In genomic region chr2:169998878-169999337, GRCm38 (mm10) we compare ENCODE assay signal across 12 mouse cellular contexts.
DNase-seq lines count a peak whose midpoint lies in the region; ATAC-seq and TF ChIP-seq lines count a peak whose summit lies in the region.
"Had no signal": no experiment of that assay in that cellular context is flagged by ENCODE, and none has a peak within 500 bp of the region (broad histone marks: within the 10 kb centered on the region; RNA-seq: fewer than 3 reads in every experiment).

No protein-coding gene starts in this region.

- 27% methylated on average over 11 of the region's 11 CpGs for WGBS in kidney, postnatal 0 days
- 26% methylated on average over 11 of the region's 11 CpGs for WGBS in embryonic facial prominence, embryonic 14.5 days
- 22% methylated on average over 11 of the region's 11 CpGs for WGBS in hindbrain, embryonic 13.5 days
- 14% methylated on average over 11 of the region's 11 CpGs for WGBS in midbrain, embryonic 16.5 days
- WGBS in lung, postnatal 0 days = 36% methylated on average over 11 of the region's 11 CpGs
- WGBS in cerebellum, adult 2 months = 10% methylated on average over 11 of the region's 11 CpGs

- no peaks in the 10 kb centered on the region for H3K36me3 ChIP-seq in kidney, postnatal 0 days (ENCODE audit: insufficient read depth, low read length)
- H3K36me3 ChIP-seq in embryonic facial prominence, embryonic 14.5 days (ENCODE audit: control insufficient read depth, insufficient read depth, low read length) = no peaks in the 10 kb centered on the region
- H3K36me3 ChIP-seq in hindbrain, embryonic 13.5 days = no peaks in the 10 kb centered on the region
- H3K36me3 ChIP-seq in midbrain, embryonic 16.5 days (ENCODE audit: control insufficient read depth, insufficient read depth, low read length) = no peaks in the 10 kb centered on the region
- no peaks in the 10 kb centered on the region for H3K36me3 ChIP-seq in lung, postnatal 0 days (ENCODE audit: insufficient read depth, low read length)

- no peaks in the 10 kb centered on the region for H3K27me3 ChIP-seq in kidney, postnatal 0 days (ENCODE audit: insufficient read depth, low read length)
- H3K27me3 ChIP-seq in embryonic facial prominence, embryonic 14.5 days (replicated peaks; ENCODE audit: control insufficient read depth, insufficient read depth, low read length) = no peaks in the 10 kb centered on the region
- H3K27me3 ChIP-seq in hindbrain, embryonic 13.5 days = peaks cover 6% of the 10 kb centered on the region; the same call in 1 of the 2 replicates
- H3K27me3 ChIP-seq in midbrain, embryonic 16.5 days (ENCODE audit: control insufficient read depth, insufficient read depth, low read depth, low read length) = no peaks in the 10 kb centered on the region
- no peaks in the 10 kb centered on the region for H3K27me3 ChIP-seq in lung, postnatal 0 days (replicated peaks; ENCODE audit: insufficient read depth, low read length)
- H3K27me3 ChIP-seq in cerebellum, adult 2 months (ENCODE audit: control insufficient read depth, insufficient read depth, low read length) = no peaks in the 10 kb centered on the region

- no peak for TF ChIP-seq CTCF in kidney, postnatal 0 days (IDR thresholded peaks at IDR 0.05; ENCODE audit: low read depth)
- no peak for TF ChIP-seq CTCF in lung, postnatal 0 days (IDR thresholded peaks at IDR 0.05)
- no peak for TF ChIP-seq CTCF in cerebellum, adult 2 months (IDR thresholded peaks at IDR 0.05; ENCODE audit: borderline replicate concordance, insufficient read depth, low read depth, low read length)

- peaks cover 38% of the 10 kb centered on the region for H3K4me1 ChIP-seq in kidney, postnatal 0 days (replicated peaks; ENCODE audit: insufficient read depth, low read length)
- H3K4me1 ChIP-seq in embryonic facial prominence, embryonic 14.5 days (ENCODE audit: control insufficient read depth, insufficient read depth, low read length) = peaks cover 34% of the 10 kb centered on the region
- H3K4me1 ChIP-seq in hindbrain, embryonic 13.5 days (replicated peaks) = peaks cover 67% of the 10 kb centered on the region
- peaks cover 55% of the 10 kb centered on the region for H3K4me1 ChIP-seq in midbrain, embryonic 16.5 days (ENCODE audit: control insufficient read depth, insufficient read depth, low read length)
- peaks cover 3% of the 10 kb centered on the region; the same call in 1 of the 2 replicates for H3K4me1 ChIP-seq in lung, postnatal 0 days (ENCODE audit: insufficient read depth, low read depth, low read length)
- no peaks in the 10 kb centered on the region for H3K4me1 ChIP-seq in cerebellum, adult 2 months (ENCODE audit: control insufficient read depth, insufficient read depth, low read length)

- no peak for DNase-seq in kidney, postnatal 0 days (ENCODE audit: low spot score)
- DNase-seq in kidney, postnatal 25 days = no peak
- peak; percentile 38 for DNase-seq in embryonic facial prominence, embryonic 14.5 days (ENCODE audit: low spot score)
- DNase-seq in lung, postnatal 0 days (ENCODE audit: low spot score) = no peak
- DNase-seq in c-Kit-positive CD71-positive TER-119-positive erythroid progenitor cells, embryonic 14.5 days (ENCODE audit: low spot score) = no peak
- DNase-seq in cerebellum, adult 2 months = no peak
- DNase-seq: cerebellum, adult 8-10 months; heart, postnatal 14 days; layer of hippocampus, adult 9-11 months; liver, postnatal 0 days had no signal

- no peak overlapping the region for H3K9ac ChIP-seq in kidney, postnatal 0 days (ENCODE audit: low read depth, low read length)
- H3K9ac ChIP-seq in embryonic facial prominence, embryonic 14.5 days (ENCODE audit: low read depth, low read length) = peak overlapping the region; percentile 25; the same call in 1 of the 2 replicates
- H3K9ac ChIP-seq in hindbrain, embryonic 13.5 days = peak overlapping the region; percentile 43; the same call in 1 of the 2 replicates
- H3K9ac ChIP-seq in midbrain, embryonic 16.5 days (ENCODE audit: low read depth, low read length) = no peak overlapping the region
- H3K9ac ChIP-seq in lung, postnatal 0 days (replicated peaks; ENCODE audit: low read depth) = no peak overlapping the region
- H3K9ac ChIP-seq: liver, postnatal 0 days had no signal

- no peak overlapping the region for H3K4me3 ChIP-seq in kidney, postnatal 0 days (replicated peaks; ENCODE audit: low read depth, low read length)
- H3K4me3 ChIP-seq in embryonic facial prominence, embryonic 14.5 days (ENCODE audit: low read depth, low read length) = peak overlapping the region; percentile 2; the same call in 1 of the 2 replicates
- H3K4me3 ChIP-seq in hindbrain, embryonic 13.5 days = no peak overlapping the region
- no peak overlapping the region for H3K4me3 ChIP-seq in midbrain, embryonic 16.5 days (ENCODE audit: low read depth, low read length)
- H3K4me3 ChIP-seq in lung, postnatal 0 days (ENCODE audit: low read depth, low read length) = no peak overlapping the region
- no peak overlapping the region for H3K4me3 ChIP-seq in cerebellum, adult 2 months (replicated peaks; ENCODE audit: insufficient read depth, low read depth, low read length)

- peak overlapping the region; percentile 13; the same call in 1 of the 2 replicates for H3K4me2 ChIP-seq in kidney, postnatal 0 days (ENCODE audit: low read length)
- H3K4me2 ChIP-seq in embryonic facial prominence, embryonic 14.5 days (ENCODE audit: low read depth, low read length) = peak overlapping the region; percentile 37
- peak overlapping the region; percentile 31 for H3K4me2 ChIP-seq in hindbrain, embryonic 13.5 days
- H3K4me2 ChIP-seq in midbrain, embryonic 16.5 days (ENCODE audit: low read length) = peak overlapping the region; percentile 21; the same call in 1 of the 2 replicates
- no peak overlapping the region for H3K4me2 ChIP-seq in lung, postnatal 0 days (replicated peaks; ENCODE audit: low read depth, low read length)

- H3K9me3 ChIP-seq in kidney, postnatal 0 days (replicated peaks; ENCODE audit: low read length) = no peaks in the 10 kb centered on the region
- H3K9me3 ChIP-seq in embryonic facial prominence, embryonic 14.5 days (ENCODE audit: control insufficient read depth, low read length) = no peaks in the 10 kb centered on the region
- H3K9me3 ChIP-seq in hindbrain, embryonic 13.5 days = no peaks in the 10 kb centered on the region
- no peaks in the 10 kb centered on the region for H3K9me3 ChIP-seq in midbrain, embryonic 16.5 days (replicated peaks; ENCODE audit: control insufficient read depth, low read length, poor library complexity, severe bottlenecking)
- no peaks in the 10 kb centered on the region for H3K9me3 ChIP-seq in lung, postnatal 0 days (ENCODE audit: low read length)

- peak overlapping the region; percentile 81 for H3K27ac ChIP-seq in kidney, postnatal 0 days
- H3K27ac ChIP-seq in embryonic facial prominence, embryonic 14.5 days (replicated peaks; ENCODE audit: low read depth, low read length) = peak overlapping the region; percentile 66
- peak overlapping the region; percentile 89 for H3K27ac ChIP-seq in hindbrain, embryonic 13.5 days
- H3K27ac ChIP-seq in midbrain, embryonic 16.5 days (ENCODE audit: low read length) = peak overlapping the region; percentile 77
- H3K27ac ChIP-seq in lung, postnatal 0 days (ENCODE audit: low read length) = no peak overlapping the region
- no peak overlapping the region for H3K27ac ChIP-seq in cerebellum, adult 2 months (ENCODE audit: insufficient read depth, low read length)

- no peak for TF ChIP-seq POLR2A in cerebellum, adult 2 months (IDR thresholded peaks at IDR 0.05; ENCODE audit: borderline replicate concordance, insufficient read depth, low read length)

- TF ChIP-seq EP300 in lung, postnatal 0 days (IDR thresholded peaks at IDR 0.05) = no peak

- no peak for ATAC-seq in kidney, postnatal 0 days (replicated peaks; ENCODE audit: low FRiP score, low read depth)
- ATAC-seq in embryonic facial prominence, embryonic 14.5 days (ENCODE audit: low read depth) = no peak; the same call in 1 of the 2 replicates
- ATAC-seq in hindbrain, embryonic 13.5 days (ENCODE audit: low FRiP score) = peak; percentile 66; the same call in 1 of the 2 replicates
- ATAC-seq in midbrain, embryonic 16.5 days = peak; percentile 59; the same call in 1 of the 2 replicates
- ATAC-seq in lung, postnatal 0 days = no peak
- ATAC-seq: liver, postnatal 0 days had no signal

Comparison
In these comparisons a context has a peak if more than half of its experiments do, and no peak if none do; other contexts are left out.
1. ATAC-seq: peak in hindbrain, embryonic 13.5 days (single experiment) and midbrain, embryonic 16.5 days (single experiment); none in kidney, postnatal 0 days (single experiment), embryonic facial prominence, embryonic 14.5 days (single experiment) and lung, postnatal 0 days (single experiment).
2. H3K27ac ChIP-seq: peak in kidney, postnatal 0 days (single experiment), embryonic facial prominence, embryonic 14.5 days (single experiment), hindbrain, embryonic 13.5 days (single experiment) and midbrain, embryonic 16.5 days (single experiment); none in lung, postnatal 0 days (single experiment) and cerebellum, adult 2 months (single experiment).
3. H3K9ac ChIP-seq: peak in embryonic facial prominence, embryonic 14.5 days (single experiment) and hindbrain, embryonic 13.5 days (single experiment); none in kidney, postnatal 0 days (single experiment), midbrain, embryonic 16.5 days (single experiment) and lung, postnatal 0 days (single experiment).